Mouse (Mus musculus) G1E (cell line): ENCODE data around the gene Chchd5.

Experiments
- CTCF ChIP-seq: IDR thresholded peaks from 2 replicates; pipeline ENCODE4 v1.5.1; 2012; ENCODE audit warnings: low read depth, low read length, inconsistent platforms, mixed read lengths
- GATA1 ChIP-seq: IDR thresholded peaks from 2 replicates; pipeline ENCODE4 v1.6.1; 2012; ENCODE audit warnings: borderline replicate concordance, low read length, inconsistent platforms, mixed read lengths
- POLR2AphosphoS5 ChIP-seq: IDR thresholded peaks from 2 replicates; pipeline ENCODE4 v1.6.1; 2012; ENCODE audit warnings: low read depth, low read length, inconsistent platforms; ENCODE audit not compliant: insufficient replicate concordance

GRCm38 (mm10) chr2:129100784-129101310 lies 28.7 kb upstream of the Chchd5 start, which contains the start of gene Polr1b:
- TF ChIP-seq CTCF, result no peak
- TF ChIP-seq POLR2AphosphoS5, result no peak
- no peak for TF ChIP-seq GATA1
